In the genomic region with DNA sequence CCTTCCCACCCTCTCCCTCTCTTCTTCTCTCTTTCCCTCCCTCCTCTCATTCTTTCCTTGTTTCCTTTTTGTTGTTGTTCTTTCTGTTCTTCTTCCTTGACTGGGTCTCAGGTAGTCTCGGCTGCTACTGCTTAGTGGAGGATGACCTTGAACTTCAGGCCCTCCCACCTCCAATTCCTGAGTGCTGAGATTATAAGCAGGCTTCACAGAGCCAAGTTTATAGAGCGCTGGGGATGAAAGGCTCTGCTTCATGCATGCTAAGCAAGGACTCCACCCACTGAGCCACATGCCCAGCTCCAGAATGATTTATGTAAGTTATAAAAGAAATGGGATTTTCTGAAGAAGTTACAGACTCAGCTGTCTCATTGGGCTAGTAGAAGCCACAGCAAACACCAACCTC, we compare ENCODE assay signal across 23 mouse cellular contexts.
DNase-seq lines count a peak whose midpoint lies in the region; ATAC-seq and TF ChIP-seq lines count a peak whose summit lies in the region.
"Had no signal": no experiment of that assay in that cellular context is flagged by ENCODE, and none has a peak within 500 bp of the region (broad histone marks: within the 10 kb centered on the region; RNA-seq: fewer than 3 reads in every experiment).

No protein-coding gene starts in this region.

- no peak for TF ChIP-seq POLR2A in kidney, adult 2 months (IDR thresholded peaks at IDR 0.05; ENCODE audit: low read depth, low read length)

- 14% methylated on average over 2 of the region's 2 CpGs for WGBS in kidney, embryonic 14.5 days
- 15% methylated on average over 2 of the region's 2 CpGs for WGBS in kidney, adult 2 months
- WGBS in kidney, postnatal 0 days: 8% methylated on average over 2 of the region's 2 CpGs

- DNase-seq in kidney, adult 2 months: no peak
- DNase-seq in kidney, postnatal 0 days (ENCODE audit: low spot score): peak; percentile 56
- no peak for DNase-seq in kidney, adult 8-10 months
- DNase-seq in kidney, postnatal 4 days: peak; percentile 8 to 36
- DNase-seq in kidney, adult 11 months: no peak
- DNase-seq: adrenal gland, adult 8-10 months; adrenal gland, postnatal 14 days; adrenal gland, postnatal 36 days; B cell, adult 2 months; cerebellum, adult 11-12 months; cerebellum, adult 2 months; cerebellum, adult 9-10 months; cerebellum, postnatal 10 days; cerebellum, postnatal 25 days had no signal

- no peak for TF ChIP-seq CTCF in kidney, adult 2 months (conservative IDR thresholded peaks at IDR 0.05; ENCODE audit: insufficient read depth, insufficient read length, low read depth, low read length)
- no peak for TF ChIP-seq CTCF in kidney, postnatal 0 days (IDR thresholded peaks at IDR 0.05; ENCODE audit: low read depth)

- H3K9me3 ChIP-seq in kidney, embryonic 14.5 days (ENCODE audit: control insufficient read depth, low read length): no peaks in the 10 kb centered on the region
- H3K9me3 ChIP-seq in kidney, postnatal 0 days (replicated peaks; ENCODE audit: low read length): no peaks in the 10 kb centered on the region
- H3K9me3 ChIP-seq: embryonic facial prominence, embryonic 10.5 days; embryonic facial prominence, embryonic 12.5 days; forebrain, embryonic 13.5 days; forebrain, embryonic 15.5 days had no signal

- no peaks in the 10 kb centered on the region for H3K36me3 ChIP-seq in kidney, embryonic 14.5 days (ENCODE audit: control insufficient read depth, insufficient read depth, low read length)
- H3K36me3 ChIP-seq in kidney, adult 2 months (ENCODE audit: control insufficient read depth, insufficient read depth, low read length): no peaks in the 10 kb centered on the region
- no peaks in the 10 kb centered on the region for H3K36me3 ChIP-seq in kidney, postnatal 0 days (ENCODE audit: insufficient read depth, low read length)
- H3K36me3 ChIP-seq: embryonic facial prominence, embryonic 10.5 days; embryonic facial prominence, embryonic 12.5 days; forebrain, embryonic 15.5 days; G1E had no signal

- no peak overlapping the region for H3K9ac ChIP-seq in kidney, embryonic 14.5 days (ENCODE audit: low read depth, low read length)
- H3K9ac ChIP-seq in kidney, postnatal 0 days (ENCODE audit: low read depth, low read length): no peak overlapping the region
- H3K9ac ChIP-seq: embryonic facial prominence, embryonic 12.5 days; forebrain, embryonic 13.5 days; forebrain, embryonic 15.5 days had no signal

- H3K4me3 ChIP-seq in kidney, embryonic 14.5 days (ENCODE audit: low read length): no peak overlapping the region
- H3K4me3 ChIP-seq in kidney, adult 2 months (ENCODE audit: insufficient read depth, low read depth, low read length): no peak overlapping the region
- no peak overlapping the region for H3K4me3 ChIP-seq in kidney, postnatal 0 days (replicated peaks; ENCODE audit: low read depth, low read length)
- H3K4me3 ChIP-seq: embryonic facial prominence, embryonic 10.5 days; embryonic facial prominence, embryonic 12.5 days; forebrain, embryonic 13.5 days; forebrain, embryonic 15.5 days had no signal

- no peak overlapping the region for H3K27ac ChIP-seq in kidney, embryonic 14.5 days (ENCODE audit: low read depth, low read length)
- H3K27ac ChIP-seq in kidney, adult 2 months (ENCODE audit: insufficient read depth, low read depth, low read length): no peak overlapping the region
- no peak overlapping the region for H3K27ac ChIP-seq in kidney, postnatal 0 days
- H3K27ac ChIP-seq: embryonic facial prominence, embryonic 10.5 days; embryonic facial prominence, embryonic 12.5 days; forebrain, embryonic 13.5 days; forebrain, embryonic 15.5 days had no signal

- no peak overlapping the region for H3K4me2 ChIP-seq in kidney, embryonic 14.5 days (replicated peaks; ENCODE audit: low read depth, low read length)
- no peak overlapping the region for H3K4me2 ChIP-seq in kidney, postnatal 0 days (ENCODE audit: low read length)
- H3K4me2 ChIP-seq: embryonic facial prominence, embryonic 12.5 days; forebrain, embryonic 13.5 days; forebrain, embryonic 15.5 days had no signal

- no peaks in the 10 kb centered on the region for H3K27me3 ChIP-seq in kidney, embryonic 14.5 days (ENCODE audit: control insufficient read depth, insufficient read depth, low read length)
- no peaks in the 10 kb centered on the region for H3K27me3 ChIP-seq in kidney, adult 2 months (replicated peaks; ENCODE audit: control insufficient read depth, insufficient read depth, low read length)
- no peaks in the 10 kb centered on the region for H3K27me3 ChIP-seq in kidney, postnatal 0 days (ENCODE audit: insufficient read depth, low read length)
- H3K27me3 ChIP-seq: embryonic facial prominence, embryonic 12.5 days; forebrain, embryonic 15.5 days; Patski had no signal

- 0 out of 2 replicates have a peak, but pooled peaks have one; percentile 52 for ATAC-seq in kidney, embryonic 14.5 days (ENCODE audit: low FRiP score, low TSS enrichment)
- no peak for ATAC-seq in kidney, postnatal 0 days (replicated peaks; ENCODE audit: low FRiP score, low read depth)
- ATAC-seq: activated CD4-positive, CD25-positive, alpha-beta regulatory T cell, adult 4 months; CD4-positive, CD25-positive, alpha-beta regulatory T cell, adult 4 months; forebrain, embryonic 13.5 days; forebrain, embryonic 15.5 days; Patski had no signal

- H3K4me1 ChIP-seq in kidney, embryonic 14.5 days (ENCODE audit: control insufficient read depth, insufficient read depth, low read length): peaks cover 9% of the 10 kb centered on the region; the same call in 1 of the 2 replicates
- H3K4me1 ChIP-seq in kidney, adult 2 months (ENCODE audit: control insufficient read depth, insufficient read depth, low read length): no peaks in the 10 kb centered on the region
- no peaks in the 10 kb centered on the region for H3K4me1 ChIP-seq in kidney, postnatal 0 days (replicated peaks; ENCODE audit: insufficient read depth, low read length)
- H3K4me1 ChIP-seq: embryonic facial prominence, embryonic 10.5 days; embryonic facial prominence, embryonic 12.5 days; forebrain, embryonic 15.5 days had no signal

Comparison
In these comparisons a context has a peak if more than half of its experiments do, and no peak if none do; other contexts are left out.
1. DNase-seq: peak in kidney, postnatal 0 days (single experiment) and kidney, postnatal 4 days (2 of 2); none in kidney, adult 2 months (single experiment), kidney, adult 8-10 months (0 of 2) and kidney, adult 11 months (single experiment).